Mouse (Mus musculus) gastrocnemius, adult 2 months (tissue): ENCODE results near the gene Adcy10. TPM values are rescaled to one million over a fixed set of nuclear protein-coding genes. Genes with fewer than 3 reads are reported as not detected.

Source experiments
- DNase-seq: peaks from one replicate; pipeline ENCODE4 v3.0.0; 2022
- H3K27ac ChIP-seq: fragments of 200-600 bp; 2 replicates; pipeline ENCODE4 v1.8.1; 2022; ENCODE audit warnings: mild to moderate bottlenecking
- H3K4me3 ChIP-seq: fragments of 200-600 bp; 2 replicates; pipeline ENCODE4 v1.8.1; 2022; ENCODE audit warnings: mild to moderate bottlenecking, moderate library complexity
- CTCF ChIP-seq: fragments of 200-600 bp; IDR thresholded peaks from 2 replicates; pipeline ENCODE4 v1.8.1; 2022; ENCODE audit warnings: antibody characterized with exemption, mild to moderate bottlenecking, moderate library complexity
- intact Hi-C: fragments of 180-260 bp; cut with DNase I; formaldehyde crosslinking; loops from one replicate; pipeline ENCODE4 v1.15.1; 2025
- long read RNA-seq, 2 experiments: library from polyadenylated mRNA; stranded (forward); transcript quantifications; one replicate each; pipeline ENCODE4 v2.0.0; 2021
- total RNA-seq, 2 experiments: library from RNA; stranded (reverse); gene quantifications; 2 replicates each; pipeline ENCODE4 v1.2.3; 2021

Gene Adcy10
- not detected for total RNA-seq
- long read RNA-seq, experiment 1, result 0 reads
- long read RNA-seq, experiment 2, result 0 reads

DNA sequence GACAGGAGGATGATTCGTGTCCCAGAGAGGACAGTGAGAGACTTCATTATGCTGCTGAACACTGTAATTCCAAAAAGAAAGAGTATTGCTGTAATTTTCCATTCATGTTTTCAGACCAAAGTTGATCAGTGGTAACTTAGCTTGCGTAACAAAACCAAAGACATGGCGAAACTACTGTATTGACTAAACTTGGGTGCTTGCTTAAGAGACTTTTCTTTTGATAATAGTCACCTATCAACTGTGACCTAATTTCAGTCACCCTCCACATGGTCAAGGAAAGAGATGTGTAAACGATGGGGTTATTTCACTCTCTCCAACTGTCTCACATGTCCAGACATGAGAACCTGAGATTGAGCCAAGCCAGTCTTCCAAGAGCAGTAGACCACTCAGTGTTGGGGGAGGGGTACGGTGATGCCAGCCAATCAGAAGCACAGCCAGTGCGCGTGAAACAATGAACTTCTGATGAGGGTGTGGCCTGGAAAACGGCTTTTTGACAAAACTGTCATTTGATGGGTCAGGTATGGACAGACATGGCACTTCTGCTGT lies at the start of gene Adcy10:
Adcy10 (plus strand) TSS at position 496 of the 546 bp plus-strand sequence.
- no peak for DNase-seq
- intact Hi-C loops, result no loop called here
- Histone ChIP-seq H3K27ac (no peak within 1 kb of the TSS), H3K4me3 (no peak within 1 kb of the TSS)
- TF ChIP-seq CTCF, result no peak

DNA sequence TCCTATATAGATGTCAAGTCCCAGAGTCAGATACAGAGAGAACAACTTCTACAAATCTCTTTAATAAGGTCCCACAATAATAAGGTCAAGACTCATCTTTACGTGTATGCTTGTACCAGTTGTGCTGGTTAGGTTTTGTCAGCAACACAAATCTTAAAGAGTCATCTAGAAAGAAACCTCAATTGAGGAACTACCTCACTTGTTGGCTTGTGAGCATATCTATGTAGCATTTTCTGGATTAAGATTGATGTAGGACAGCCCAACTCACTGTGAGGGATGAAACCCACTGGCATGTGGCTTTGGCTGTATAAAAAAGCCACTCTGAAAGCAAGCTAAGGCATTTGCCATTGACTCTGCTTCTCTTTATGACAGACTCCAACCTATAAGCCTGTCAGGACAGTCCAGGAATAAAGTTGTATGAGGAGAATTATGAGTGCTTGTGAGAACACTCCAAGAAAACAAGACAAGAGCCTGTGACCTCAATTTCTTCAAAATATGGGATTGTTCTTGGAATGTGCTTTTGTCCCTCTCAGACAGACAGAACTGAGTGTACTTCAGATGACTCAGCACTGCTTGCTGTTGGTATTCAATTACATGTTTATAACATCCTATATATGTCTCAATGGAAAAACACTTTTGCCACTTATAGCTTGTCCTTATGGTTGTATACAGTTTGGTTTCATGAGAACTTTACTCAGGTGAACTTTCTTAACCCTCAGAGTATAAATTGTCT lies 46.5 kb upstream of the Adcy10 start:
- Histone ChIP-seq H3K4me3 (no peak overlapping the region), H3K27ac (peak overlapping the region; percentile 35; the same call in 1 of the 2 replicates)
- intact Hi-C loops, result no loop called here
- no peak for DNase-seq
- no peak for TF ChIP-seq CTCF

DNA sequence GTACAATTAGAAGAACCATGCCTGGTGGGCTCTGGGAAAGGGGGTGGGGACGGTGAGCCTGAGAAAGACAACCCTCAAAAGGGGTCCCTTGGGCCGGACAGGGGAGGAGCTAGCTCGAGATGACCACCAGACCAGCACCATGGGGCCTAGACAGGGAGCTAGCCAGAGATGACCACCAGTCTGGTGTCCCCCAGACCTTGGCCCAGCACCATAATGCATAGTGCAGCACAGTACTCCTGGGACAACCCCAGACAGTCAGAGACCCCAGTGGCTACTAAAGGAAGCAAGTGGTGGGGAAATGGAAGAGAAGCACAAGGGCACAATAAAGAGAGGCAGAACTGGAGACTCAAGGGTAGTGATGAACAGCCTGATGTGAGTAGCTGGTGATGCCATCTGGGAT lies 44.2 kb upstream of the Adcy10 start:
- no peak for DNase-seq
- Histone ChIP-seq H3K4me3 (no peak overlapping the region), H3K27ac (peak overlapping the region; percentile 13; the same call in 1 of the 2 replicates)
- TF ChIP-seq CTCF, result no peak
- intact Hi-C loops, result no loop called here

DNA sequence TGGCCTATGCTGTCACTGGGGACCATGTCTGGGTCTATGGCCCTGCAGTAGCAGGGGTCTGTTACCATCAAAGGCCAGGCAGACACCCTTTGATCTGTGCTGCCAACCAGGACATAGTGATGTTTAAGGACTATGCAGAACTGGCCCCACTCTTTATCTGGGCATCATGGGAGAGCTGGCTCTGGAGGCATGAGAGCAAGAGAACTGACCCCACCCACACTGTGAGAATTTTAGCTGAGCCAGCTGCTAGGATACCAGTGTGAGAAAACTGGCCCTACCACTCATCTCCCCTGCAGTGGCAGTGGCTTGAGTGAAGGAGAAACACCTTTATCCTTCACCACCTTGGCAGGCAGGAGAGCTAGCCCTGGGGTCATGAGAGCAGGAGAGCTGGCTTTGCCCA lies 43.8 kb upstream of the Adcy10 start:
- TF ChIP-seq CTCF, result no peak
- DNase-seq, result no peak
- Histone ChIP-seq H3K27ac (no peak overlapping the region), H3K4me3 (no peak overlapping the region)
- intact Hi-C loops, result no loop called here

DNA sequence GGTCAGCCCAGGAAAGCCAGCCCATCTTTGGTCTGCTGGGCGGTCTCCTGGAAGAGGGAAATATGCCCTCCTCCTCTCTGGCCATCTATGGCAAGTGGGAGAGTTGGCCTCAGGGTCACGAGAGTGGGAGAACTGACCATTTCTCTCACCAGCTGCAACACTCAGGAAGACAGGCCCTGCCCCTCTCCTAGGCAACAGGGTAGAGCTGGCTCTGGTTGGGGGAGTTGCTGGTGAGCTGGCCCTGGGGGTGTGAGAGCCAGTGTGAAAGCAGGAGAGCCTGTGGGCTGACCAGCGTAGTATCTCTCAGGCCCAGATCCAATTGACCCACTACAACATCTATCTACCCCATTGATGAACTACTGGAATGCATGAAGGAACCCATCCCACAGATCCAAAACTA lies 43.3 kb upstream of the Adcy10 start:
- no peak for TF ChIP-seq CTCF
- Histone ChIP-seq H3K27ac (0 out of 2 replicates have a peak overlapping the region, but pooled peaks have one; percentile 2), H3K4me3 (no peak overlapping the region)
- intact Hi-C loops, result no loop called here
- DNase-seq, result no peak

DNA sequence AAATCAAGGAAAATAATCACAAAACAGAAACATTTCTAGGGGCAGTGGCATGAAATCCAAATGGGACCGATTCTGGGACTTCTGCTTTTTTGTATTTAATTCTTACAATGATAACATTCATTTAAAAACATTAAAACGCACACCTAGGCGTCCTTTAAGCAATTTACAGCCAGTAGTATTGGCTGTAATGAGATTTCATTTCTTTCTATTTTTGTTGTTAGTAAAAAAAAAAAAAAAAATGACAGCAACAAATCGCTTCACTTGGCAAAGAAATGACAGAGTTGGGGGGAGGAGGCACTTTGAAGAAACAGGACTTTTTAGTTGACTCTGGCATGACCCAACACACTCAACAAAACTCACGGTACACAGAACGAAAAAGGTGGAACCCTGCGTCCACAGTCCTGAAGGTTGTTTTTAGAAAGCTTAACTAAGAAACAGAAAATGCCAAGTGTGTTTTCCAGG lies 25.9 kb upstream of the Adcy10 start:
- TF ChIP-seq CTCF, result no peak
- no peak for DNase-seq
- Histone ChIP-seq H3K27ac (peak overlapping the region; percentile 99), H3K4me3 (peak overlapping the region; percentile 85)
- intact Hi-C loops, result no loop called here

DNA sequence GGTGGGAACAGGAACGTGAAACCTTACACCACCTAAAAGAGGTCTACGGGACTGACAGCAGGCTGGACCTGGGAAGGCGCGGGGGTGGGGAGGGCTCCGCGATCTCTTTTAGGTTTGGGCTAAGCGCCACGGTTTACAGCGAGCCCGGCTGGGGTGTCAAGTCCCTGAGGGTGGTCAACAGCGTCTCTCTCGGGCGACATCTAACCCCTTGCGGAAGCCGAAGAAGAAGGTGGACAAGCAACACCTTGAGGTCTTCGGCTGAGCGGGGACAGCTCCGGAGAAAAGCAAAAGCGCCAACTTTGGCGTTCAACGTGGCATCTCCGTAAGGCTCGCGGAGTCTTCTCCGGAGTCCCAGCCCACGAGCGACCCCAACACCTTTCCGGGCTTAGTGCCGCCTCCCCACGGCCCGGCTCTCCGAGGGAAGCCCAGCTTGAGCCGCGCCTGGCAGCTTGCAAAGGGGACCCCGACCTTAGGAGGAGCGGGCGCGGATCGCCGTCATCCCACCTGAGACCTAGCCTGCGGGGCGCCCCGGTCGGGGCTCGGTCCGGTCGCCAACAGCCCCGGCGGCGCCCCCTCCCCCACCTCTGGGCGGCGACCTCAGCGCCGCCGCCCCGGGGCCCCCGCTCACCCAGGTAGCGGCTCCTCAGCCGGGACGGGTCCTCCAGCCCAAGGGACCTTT lies 25.3 kb upstream of the Adcy10 start:
- peak; percentile 92 for DNase-seq
- intact Hi-C loops, result loop anchor here (5.0 kb wide), 1 partner anchor 222 kb away; the partner anchor contains the start of gene Tiprl
- peak; percentile 17 for TF ChIP-seq CTCF
- peak overlapping the region; percentile 99 for H3K27ac ChIP-seq
- peak overlapping the region; percentile 85 for H3K4me3 ChIP-seq

DNA sequence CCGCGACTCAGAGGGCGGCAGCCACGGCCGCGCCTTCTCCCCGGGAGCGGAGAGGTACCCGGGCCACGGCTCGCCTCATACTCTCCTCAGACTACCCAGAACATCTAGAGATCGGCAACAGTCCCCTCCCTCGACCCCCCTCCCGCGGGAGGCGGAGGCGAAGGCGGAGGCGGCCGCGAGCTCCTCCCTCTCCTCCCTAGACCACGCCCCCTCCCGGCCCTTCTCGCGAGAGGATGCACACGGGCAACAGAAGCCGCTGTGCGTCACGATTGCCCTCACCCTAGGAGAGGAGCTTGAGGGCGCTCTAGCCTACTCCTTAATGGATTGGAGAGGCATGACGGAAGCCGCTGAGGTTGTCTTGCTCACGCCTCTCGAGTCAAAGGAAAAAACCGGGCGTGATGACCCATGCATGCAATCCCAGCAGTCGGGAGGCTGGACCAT lies 24.6 kb upstream of the Adcy10 start, which contains the start of the genes Dcaf6 and Mpc2:
Dcaf6 (minus strand) TSS at position 116 of the 441 bp plus-strand sequence.
Mpc2 (plus strand) TSS at position 278 of the 441 bp plus-strand sequence.
- intact Hi-C loops, result loop anchor here (5.0 kb wide), 1 partner anchor 223 kb away; the partner anchor contains the start of gene Tiprl
- TF ChIP-seq CTCF, result peak; percentile 27
- peak within 1 kb of the TSS; percentile 99 for H3K27ac ChIP-seq

DNA sequence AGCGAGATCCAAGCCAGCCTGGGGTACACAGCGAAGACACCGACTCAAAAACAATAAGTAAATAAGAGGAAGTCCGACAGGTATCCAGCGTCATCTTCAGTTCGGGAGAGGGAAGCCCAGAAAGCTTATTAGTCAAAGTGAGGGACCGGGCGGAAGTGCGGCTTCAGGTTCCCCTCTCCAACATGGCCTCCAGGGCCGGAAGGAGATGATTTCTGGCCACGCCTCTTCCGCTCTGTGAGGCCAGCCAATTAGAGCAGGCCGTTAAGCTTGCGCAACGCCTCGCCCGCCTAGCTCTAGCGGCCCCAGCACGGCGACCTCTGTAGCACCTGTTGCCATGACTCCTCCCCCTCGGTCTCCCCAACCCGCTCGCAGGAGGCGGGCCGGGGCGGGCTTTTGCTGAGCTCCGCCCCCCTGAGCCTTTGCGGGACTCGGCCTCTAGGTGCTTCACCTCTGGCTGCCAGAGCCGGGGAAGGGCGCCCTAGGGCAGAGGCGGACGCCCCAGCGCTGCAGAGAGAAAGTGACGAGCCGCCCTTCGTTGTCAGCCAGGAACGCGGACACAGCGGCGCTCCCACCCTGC lies 24.1 kb upstream of the Adcy10 start:
- peak overlapping the region; percentile 99 for H3K27ac ChIP-seq
- DNase-seq, result peak; percentile 100
- peak; percentile 60 for TF ChIP-seq CTCF
- intact Hi-C loops, result loop anchor here (5.0 kb wide), 1 partner anchor 224 kb away; the partner anchor contains the start of gene Tiprl
- peak overlapping the region; percentile 85 for H3K4me3 ChIP-seq

More for the DNA sequence above, 24.6 kb upstream of the Adcy10 start, which contains the start of the genes Dcaf6 and Mpc2:
- DNase-seq, result peak; percentile 100
- peak within 1 kb of the TSS; percentile 85 for H3K4me3 ChIP-seq

DNA sequence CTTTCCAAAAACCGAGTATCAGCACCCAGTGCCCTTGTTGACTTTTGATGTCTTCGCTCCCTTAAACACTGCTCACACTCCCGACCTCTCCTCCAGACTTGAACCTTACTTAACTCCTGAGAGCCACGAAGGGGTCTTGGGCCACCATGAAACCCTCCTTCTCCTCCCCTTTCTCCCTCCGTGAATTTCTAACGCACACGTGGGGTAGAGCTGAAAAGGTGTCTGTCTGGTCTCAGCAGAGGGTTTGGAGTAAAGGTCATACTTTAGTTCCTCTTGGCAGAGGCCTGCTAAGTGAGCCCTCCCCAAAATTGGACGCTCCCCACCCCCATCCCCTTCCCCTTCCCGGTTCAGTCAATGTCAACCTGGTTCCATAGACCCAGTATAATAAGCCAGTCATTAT lies 23.3 kb upstream of the Adcy10 start:
- intact Hi-C loops, result loop anchor here (5.0 kb wide), 1 partner anchor 224 kb away; the partner anchor contains the start of gene Tiprl
- DNase-seq, result peak; percentile 22

DNA sequence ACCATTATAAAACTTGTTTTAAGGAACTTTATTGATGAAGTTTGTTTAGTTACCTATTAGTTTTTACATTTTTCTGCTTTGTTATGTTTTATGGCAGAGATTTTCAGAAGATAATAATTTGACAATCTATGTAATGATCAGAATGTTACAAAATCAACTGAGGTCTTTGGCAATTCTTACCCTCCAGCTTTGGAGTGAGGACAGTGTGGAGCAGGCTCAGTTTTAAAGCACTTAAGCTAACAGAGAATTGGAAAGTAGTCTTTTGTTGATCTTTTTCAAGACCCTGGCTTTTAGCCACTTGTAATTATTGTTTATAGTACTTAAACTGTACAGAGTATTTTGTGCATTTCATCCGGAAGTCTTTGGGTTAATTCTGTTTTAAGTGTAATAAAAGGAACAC lies 22.1 kb upstream of the Adcy10 start:
- intact Hi-C loops, result loop anchor here (5.0 kb wide), 1 partner anchor 226 kb away; the partner anchor contains the start of gene Tiprl
- Histone ChIP-seq H3K4me3 (peak overlapping the region; percentile 85), H3K27ac (peak overlapping the region; percentile 99)
- TF ChIP-seq CTCF, result no peak
- DNase-seq, result no peak

More for the DNA sequence above, 23.3 kb upstream of the Adcy10 start:
- H3K27ac ChIP-seq, result peak overlapping the region; percentile 99
- no peak for TF ChIP-seq CTCF
- H3K4me3 ChIP-seq, result peak overlapping the region; percentile 85

DNA sequence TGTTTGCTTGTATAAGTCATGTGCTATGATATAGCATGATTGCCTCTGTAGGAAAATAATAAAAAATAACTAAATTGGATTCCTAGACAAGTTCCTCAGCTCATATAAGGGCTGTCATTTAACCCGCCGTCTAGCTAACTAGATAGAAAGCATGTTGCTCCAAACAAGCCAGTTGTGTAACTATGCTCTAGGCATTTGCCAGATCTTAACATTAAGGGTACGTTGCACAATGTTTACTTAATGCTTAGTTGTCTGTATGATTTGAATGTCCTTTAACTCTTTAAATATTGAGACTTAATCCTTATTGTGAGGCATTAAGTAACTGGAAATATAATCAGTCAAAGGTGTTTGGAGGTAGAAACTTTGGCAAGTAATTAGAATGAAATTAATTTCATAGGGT lies 20.4 kb upstream of the Adcy10 start:
- DNase-seq, result no peak
- no peak for TF ChIP-seq CTCF
- Histone ChIP-seq H3K4me3 (no peak overlapping the region), H3K27ac (no peak overlapping the region)
- intact Hi-C loops, result loop anchor here (5.0 kb wide), 1 partner anchor 227 kb away; the partner anchor contains the start of gene Tiprl
